Mouse (Mus musculus) heart, postnatal 36 days (tissue): ENCODE data around the gene Rhbdf2. TPM values are rescaled to one million over a fixed set of nuclear protein-coding genes. Genes with fewer than 3 reads are reported as not detected.

Experiments used
- DNase-seq, 2 experiments: peaks; one replicate each; pipeline ENCODE4 v3.0.0; 2021 to 2022
- intact Hi-C: fragments of 180-260 bp; cut with DNase I; formaldehyde crosslinking; loops from one replicate; pipeline ENCODE4 v1.15.1; 2025
- total RNA-seq, 2 experiments: library from RNA; stranded (reverse); gene quantifications; 2 replicates each; pipeline ENCODE4 v1.2.3; 2021

Gene Rhbdf2
- total RNA-seq, 2 experiments from 2014 or later, result 10.3 to 15.3 TPM

DNA sequence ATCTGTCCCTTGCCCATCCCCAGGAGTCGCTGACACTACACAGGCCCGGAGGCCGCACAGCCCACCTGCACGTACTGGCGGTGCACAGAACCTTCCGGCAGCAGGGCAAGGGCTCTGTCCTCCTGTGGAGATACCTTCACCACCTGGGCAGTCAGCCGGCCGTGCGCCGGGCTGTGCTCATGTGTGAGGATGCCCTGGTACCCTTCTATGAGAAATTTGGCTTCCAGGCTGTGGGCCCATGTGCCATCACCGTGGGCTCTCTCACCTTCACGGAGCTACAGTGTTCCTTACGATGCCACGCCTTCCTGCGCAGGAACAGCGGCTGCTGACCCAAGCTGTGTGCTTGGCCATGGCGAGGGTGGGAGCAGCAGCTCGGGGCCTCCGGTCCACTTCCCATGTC lies 30.1 kb downstream of the Rhbdf2 start:
- intact Hi-C loops, result no loop called here
- no peak for DNase-seq

DNA sequence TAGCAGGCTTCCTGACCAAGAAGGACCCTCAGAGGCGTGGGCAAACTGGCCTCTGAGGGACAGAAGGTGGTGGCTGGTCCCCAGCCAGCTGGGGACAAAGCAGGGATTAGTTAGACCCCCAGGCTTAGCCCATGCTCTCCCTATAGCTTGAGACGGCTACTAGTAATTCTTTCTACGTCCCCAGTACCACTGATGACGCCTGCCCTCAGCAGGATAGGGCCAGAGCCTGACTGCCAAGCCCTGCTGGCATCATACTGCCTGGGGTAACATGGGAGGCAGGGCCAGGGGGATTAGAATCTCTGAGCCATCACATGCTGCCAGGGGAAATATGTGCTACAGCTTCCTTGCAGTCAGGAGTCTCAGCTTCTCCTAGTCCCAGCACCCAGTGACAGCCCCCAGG lies 33.5 kb downstream of the Rhbdf2 start:
- intact Hi-C loops, result loop anchor here (2.0 to 5.0 kb wide), 2 partner anchors 19 to 91 kb away; no protein-coding TSS in a partner anchor
- DNase-seq, result no peak

DNA sequence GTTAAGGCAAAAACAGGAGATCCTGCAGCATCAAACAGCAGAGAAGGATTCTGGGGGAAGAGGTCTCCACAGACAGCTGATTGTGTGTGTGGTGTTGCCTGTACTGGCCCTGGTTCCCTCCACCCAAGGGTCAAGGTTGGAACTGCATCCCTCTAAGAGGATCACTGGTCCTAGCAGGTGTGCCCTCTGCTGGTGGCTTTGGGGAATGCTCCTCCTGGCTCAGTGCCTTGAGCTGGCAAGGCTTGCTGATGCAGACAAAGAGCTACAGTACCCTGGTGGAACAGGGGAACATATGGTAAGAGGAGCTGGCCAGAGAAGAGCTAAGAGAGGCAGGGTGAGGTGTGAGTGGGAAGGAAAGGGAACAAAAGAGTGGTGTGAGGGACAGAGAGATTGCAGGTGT lies 34.4 kb downstream of the Rhbdf2 start:
- intact Hi-C loops, result loop anchor here (2.0 to 5.0 kb wide), 2 partner anchors 20 to 90 kb away; no protein-coding TSS in a partner anchor
- DNase-seq, result peak; percentile 96 to 99

DNA sequence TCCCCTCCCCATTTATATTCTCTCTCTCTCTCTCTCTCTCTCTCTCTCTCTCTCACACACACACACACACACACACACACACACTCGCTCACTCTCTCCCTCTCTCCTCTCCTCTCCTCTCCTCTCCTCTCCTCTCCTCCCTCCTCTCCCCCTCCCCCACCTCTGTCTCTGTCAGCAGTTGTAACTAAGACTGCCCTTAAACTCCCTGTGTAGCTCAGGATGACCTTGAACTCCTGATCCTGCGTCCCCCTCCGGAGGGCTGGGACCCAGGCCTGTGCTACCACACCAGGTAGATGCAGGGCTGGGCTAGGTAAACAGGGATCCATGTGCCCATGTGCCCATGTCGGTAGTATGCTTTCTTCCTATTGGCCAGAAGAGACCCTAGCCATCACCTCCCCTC lies 35.2 kb downstream of the Rhbdf2 start:
- DNase-seq, result no peak

DNA sequence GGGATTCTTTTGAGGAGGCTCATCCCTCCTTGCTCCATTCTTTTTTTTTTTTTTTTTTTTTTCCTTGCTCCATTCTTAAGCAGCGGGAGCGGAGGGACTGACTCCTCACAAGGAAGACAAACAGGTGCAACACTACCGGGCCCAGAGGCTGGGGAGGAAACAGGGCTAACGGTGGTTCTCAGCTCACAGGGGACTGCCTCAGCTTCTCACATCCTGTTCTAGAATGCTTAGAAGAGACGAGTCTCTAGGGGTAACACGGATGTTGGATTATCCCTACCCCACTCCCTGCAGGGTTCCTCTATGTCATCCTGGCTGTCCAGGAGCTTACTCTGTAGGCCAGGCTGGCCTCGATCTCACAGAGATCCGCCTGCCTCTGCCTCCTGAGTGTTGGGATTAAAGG lies 37.2 kb downstream of the Rhbdf2 start:
- no peak for DNase-seq
- intact Hi-C loops, result no loop called here

More for the DNA sequence above, 35.2 kb downstream of the Rhbdf2 start:
- intact Hi-C loops, result loop anchor here (2.0 to 5.0 kb wide), 2 partner anchors 21 to 89 kb away; no protein-coding TSS in a partner anchor

DNA sequence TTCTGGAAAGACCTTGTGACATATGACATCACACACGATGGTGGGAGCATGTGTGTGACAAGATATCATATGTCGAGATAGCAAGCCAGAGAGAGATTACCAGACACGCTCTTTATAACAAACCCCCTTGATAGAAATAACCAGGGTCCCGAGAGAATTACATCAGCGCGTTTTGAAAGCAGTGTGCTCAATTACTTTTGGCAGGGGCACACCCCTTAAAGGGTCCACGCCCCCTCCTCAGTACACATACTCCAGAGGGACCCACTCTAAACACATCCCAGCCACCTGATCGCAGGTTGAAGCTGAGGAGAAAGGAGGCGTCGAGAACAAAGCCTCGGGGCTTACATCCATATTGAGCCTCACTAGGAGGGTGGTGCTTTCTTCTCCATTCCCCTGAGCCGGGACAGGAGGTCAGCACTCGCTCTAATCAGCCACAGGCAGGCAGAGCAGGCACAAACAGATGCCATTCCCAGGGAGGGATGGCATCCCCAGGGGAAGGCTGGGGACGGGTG lies 37.7 kb downstream of the Rhbdf2 start:
- DNase-seq, result no peak
- intact Hi-C loops, result no loop called here

DNA sequence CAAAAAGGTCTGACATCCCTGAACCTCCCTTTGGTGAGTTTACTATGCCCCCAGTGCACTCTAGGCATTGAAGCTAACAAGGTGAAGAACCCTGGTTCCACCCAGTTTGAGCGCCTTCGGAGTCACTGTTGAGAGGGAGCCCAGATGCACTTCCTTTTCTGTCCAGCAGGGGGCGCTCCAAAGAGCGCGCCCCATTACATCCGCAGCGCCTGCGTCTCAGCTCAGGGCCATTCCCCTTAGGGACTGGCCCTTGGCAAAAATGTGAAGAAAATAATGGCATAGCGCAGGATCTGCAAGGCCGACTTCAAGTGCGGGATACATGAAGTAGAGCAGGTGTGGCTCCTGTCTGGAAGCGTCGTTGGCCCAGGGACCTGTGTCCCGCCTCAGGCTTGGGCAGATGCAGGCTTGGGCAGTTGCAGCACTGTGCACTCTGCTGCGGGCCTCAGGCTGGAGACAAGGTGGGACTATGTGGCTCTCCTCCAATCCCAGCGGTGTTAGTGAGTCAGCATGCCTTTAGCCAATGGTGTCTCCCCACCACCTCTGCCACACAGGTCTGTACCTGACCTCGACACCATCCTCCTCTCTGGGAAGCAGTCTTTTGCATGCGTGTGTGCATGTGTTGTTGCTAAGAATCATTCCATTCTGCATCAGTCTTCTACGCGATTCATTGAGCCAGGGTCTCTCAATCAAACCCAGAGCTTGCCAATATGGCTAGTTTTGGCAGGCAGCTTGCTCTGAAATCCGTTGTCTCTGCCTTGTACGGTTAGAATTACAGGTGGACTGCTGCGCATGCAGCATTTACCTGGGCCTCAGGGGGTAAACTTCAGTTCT lies 39.8 kb downstream of the Rhbdf2 start:
- intact Hi-C loops, result loop anchor here (1.0 kb wide), 1 partner anchor 42 kb away; no protein-coding TSS in a partner anchor
- peak; percentile 82 to 83 for DNase-seq

DNA sequence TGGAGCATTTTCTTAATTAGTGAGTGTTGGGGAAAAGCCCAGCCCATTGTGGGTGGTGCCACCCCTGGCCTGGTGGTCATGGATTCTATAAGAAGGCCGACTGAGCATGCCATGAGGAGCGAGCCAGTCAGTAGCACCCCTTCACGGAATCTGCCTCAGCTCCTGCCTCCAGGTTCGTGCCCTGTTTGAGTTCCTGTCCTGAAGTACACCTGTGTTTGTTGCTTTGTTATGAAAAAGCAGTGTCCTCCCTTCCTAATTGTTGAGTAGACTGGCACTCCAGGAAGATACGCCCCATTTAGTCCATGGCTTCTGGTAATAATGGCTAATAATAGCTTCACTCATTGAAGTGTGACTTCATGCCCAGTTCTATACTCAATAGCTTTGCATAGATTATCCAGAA lies 40.5 kb downstream of the Rhbdf2 start, which contains the start of gene Aanat:
Gene Aanat (plus strand): TSS at position 123 of the 400 bp plus-strand sequence.
- DNase-seq, result no peak
- intact Hi-C loops, result loop anchor here (1.0 kb wide), 1 partner anchor 43 kb away; no protein-coding TSS in a partner anchor

DNA sequence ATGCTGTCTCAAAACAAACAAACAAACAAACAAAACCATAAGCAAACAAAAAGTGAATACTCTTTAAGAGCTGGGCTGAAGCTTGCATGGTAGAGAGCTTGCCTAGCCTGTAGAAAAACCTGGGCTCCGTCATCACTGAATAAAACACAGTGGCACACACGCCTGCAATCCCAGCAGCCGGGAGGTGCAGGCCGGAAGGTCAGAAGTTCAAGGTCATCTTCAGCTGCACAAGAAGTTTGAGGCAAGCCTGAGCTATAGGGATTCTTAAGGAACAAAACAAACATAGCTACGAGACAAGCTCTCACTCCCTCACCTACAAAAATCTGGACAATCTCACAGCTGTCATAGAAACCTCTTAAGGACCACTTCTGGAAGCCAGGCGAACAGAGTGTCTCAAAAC lies 41.1 kb downstream of the Rhbdf2 start:
- intact Hi-C loops, result loop anchor here (1.0 kb wide), 1 partner anchor 44 kb away; no protein-coding TSS in a partner anchor
- DNase-seq, result no peak

DNA sequence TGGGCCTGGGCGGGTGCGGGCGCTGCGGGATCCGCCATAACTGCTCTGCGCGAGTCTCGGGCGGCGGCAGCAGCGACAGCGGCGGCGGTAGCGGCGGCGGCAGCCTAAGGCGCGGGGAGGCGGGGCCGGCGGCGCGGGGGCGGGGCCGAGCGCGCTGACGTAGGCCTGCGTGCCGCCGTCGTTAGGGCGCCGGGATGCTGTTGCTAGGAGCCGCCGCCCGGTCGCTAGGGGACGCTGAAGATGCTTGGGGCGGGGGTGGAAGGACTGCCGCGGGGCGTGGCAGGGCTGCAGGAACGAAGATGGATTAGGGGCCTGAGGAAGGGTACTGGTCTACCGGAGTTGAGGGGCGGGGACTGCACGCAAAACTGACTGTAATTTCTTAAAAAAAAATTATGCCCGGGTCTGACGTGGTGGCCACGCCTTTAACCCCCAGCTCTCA lies 45.4 kb downstream of the Rhbdf2 start, which contains the start of gene Ube2o:
Gene Ube2o (minus strand): TSS at position 72 of the 439 bp plus-strand sequence.
- DNase-seq, result peak; percentile 88 to 90

DNA sequence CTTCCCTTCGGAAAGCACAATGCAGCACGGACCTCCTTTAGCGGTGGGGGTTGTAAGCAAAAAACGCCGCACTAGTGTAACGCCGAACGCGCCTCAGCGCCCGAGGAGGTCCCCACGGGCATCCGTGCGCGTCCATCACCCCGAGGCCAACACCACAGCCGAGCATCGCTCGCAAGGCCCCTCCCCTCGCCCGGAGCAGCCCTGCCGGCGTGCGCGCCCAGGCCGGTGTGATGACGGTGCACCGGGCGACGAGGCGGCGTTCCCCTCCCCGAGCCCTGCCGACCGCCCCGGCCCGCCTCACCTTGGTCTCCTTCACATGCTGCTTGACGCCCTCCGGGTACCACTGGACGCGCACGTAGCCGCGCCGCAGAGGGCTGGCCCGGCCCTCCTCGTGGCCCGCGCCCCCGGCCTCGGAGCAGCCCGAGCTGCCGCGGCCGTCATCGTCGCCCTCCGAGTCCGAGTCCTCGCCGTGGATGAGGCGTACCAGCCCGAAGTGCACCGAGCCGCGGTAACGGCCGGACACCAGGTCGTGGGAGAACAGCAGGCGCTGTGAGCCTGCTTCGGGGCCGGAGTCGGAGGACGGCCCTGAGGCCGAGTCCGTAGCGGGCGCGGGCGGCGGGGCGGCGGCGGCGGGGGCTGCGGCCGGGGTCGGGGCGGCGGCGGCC lies 46.0 kb downstream of the Rhbdf2 start:
- intact Hi-C loops, result no loop called here
- peak in 1 of 2 experiments; percentile 56 for DNase-seq

More for the DNA sequence above, 45.4 kb downstream of the Rhbdf2 start, which contains the start of gene Ube2o:
- intact Hi-C loops, result no loop called here

DNA sequence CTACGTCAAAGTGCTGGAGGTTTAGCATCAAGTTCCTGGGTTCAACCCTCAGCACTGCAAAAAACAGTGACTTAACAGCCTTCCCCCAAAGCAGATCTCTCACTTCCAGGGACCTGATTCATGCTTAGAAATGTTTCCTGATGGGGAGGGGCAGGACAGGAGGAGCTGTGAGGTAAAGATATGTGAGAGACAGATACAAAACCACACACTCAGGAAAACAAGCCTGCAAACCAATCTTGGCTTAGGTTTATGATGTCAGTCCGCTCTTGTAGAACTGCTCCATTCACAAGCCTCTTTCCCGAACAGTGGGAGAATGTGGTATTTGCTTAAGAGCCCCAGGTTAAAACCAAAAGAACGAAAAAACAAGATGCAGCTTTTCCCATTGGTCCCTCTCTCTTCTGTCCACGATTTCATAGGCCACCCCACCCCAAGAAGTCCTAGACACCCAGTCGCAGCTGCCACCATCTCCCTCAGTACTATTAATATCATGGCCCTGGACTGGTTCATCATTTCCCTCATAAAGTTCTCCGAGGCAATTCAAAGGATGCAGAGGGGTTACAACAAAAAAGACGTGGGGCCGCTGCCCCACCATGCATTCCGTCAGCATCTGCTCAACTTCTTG lies 46.7 kb downstream of the Rhbdf2 start:
- no peak for DNase-seq
- intact Hi-C loops, result no loop called here

DNA sequence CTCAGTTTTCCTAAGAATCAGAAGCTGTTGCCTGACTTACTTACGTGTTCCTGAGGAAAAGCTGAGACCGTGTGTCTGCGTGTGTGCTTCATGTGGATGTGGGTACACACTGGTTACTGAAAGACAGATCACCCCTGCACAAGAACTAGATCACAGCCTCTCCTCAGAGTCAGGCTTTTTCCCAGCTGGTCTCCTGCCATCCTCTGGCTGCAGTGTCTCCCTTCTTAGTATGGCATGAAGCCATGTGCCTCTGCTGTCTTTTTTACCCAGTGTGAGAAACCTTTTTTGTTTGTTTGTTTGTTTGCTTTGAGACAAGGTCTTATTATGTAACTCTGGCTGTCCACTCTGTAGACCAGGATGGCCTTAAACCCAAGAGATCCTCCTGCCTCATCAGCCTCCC lies 47.5 kb downstream of the Rhbdf2 start:
- intact Hi-C loops, result no loop called here
- no peak for DNase-seq

DNA sequence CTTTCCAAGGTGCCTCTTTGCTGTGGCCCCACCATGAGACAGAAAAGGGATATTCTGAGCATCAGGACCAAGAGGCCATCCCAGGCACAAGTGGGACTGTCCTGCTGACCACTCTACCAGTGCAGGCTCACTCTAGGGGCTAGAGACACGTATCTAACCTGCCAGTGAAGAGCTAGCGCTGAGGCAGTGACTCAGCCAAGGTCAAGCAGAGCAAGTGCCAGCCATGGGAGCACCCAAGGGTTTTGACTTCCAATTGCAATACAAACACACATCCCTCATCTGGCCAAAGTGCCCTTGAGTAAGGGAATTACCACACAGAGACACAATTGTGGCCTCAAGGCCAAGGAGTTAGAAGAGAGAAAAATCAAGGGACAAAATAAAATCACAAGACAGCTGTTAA lies 51.4 kb downstream of the Rhbdf2 start:
- intact Hi-C loops, result no loop called here
- DNase-seq, result no peak

DNA sequence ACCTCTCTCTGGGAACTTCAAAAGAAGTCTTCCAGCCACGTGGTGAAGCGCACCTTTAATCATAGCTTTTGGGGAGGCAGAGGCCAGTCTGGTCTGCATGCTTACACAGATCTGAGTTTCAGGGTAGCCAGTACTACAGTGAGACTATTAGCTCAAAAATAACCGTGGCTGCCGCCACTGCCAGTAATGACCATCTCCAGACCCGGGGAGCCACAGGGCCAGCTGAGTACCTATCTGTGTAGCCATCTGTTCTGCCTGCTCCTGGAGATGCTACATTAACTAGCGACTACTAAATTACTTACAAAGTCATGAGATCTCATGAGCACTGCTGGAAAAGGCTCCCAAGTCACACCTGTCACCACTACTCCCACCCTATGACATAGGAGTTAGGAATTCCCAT lies 51.8 kb downstream of the Rhbdf2 start:
- DNase-seq, result no peak
- intact Hi-C loops, result no loop called here

DNA sequence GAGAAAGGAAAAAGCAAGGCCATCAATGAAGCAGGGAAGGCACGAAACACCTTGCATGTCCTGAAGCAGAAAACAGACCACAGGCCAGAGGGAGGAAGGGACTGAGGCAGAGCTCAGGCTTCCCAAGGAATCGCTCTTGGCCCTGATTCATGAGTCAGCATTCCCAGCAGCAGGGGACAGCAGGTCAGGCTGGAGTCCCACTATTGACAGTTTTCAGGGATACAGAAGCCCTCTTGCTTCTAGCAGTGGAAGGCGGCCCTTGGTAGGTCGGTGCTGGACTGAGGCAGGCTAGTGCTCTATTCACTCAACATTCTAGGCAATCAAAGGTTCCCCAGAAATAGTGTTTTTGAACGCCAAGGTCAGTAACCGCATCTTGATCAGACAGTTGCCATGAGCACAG lies 52.3 kb downstream of the Rhbdf2 start:
- intact Hi-C loops, result no loop called here
- no peak for DNase-seq

DNA sequence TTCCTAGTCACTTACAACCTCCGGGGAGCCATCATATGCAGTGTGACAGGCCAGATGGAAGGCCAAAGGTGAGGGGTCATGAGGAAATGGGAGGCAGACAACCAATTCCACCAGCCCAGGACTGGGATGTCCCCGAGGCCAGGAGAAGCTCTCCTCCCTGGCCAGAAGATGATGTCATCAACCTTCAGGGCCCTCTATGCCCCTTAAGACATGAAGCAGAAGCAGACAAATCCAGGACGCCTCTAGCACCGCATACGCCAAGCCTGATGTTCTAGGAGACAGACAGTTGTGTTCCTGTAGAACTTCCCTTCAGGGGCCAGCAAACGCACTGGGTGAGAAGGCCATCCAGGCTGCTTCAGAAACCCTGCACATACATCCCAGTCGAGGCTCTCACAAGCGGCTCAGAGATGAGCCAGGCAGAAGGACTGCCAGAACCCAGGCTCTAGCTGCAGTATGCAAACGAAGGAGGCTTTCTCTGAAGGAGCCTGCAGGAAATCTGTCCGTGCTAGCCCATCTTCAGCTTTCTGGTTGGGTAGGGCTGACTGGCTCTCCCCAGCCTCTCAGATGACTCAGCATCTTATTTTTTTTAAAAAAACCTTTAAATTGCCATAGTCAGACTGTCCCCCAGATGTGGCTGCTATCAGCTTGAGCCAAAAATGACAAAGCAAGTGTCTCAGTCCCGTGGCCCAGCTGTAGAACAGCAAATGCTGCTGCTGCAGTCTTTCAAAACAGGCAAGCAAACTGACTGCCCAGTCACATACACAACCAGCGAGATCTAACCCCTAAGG lies 53.9 kb downstream of the Rhbdf2 start:
- intact Hi-C loops, result no loop called here
- no peak for DNase-seq

DNA sequence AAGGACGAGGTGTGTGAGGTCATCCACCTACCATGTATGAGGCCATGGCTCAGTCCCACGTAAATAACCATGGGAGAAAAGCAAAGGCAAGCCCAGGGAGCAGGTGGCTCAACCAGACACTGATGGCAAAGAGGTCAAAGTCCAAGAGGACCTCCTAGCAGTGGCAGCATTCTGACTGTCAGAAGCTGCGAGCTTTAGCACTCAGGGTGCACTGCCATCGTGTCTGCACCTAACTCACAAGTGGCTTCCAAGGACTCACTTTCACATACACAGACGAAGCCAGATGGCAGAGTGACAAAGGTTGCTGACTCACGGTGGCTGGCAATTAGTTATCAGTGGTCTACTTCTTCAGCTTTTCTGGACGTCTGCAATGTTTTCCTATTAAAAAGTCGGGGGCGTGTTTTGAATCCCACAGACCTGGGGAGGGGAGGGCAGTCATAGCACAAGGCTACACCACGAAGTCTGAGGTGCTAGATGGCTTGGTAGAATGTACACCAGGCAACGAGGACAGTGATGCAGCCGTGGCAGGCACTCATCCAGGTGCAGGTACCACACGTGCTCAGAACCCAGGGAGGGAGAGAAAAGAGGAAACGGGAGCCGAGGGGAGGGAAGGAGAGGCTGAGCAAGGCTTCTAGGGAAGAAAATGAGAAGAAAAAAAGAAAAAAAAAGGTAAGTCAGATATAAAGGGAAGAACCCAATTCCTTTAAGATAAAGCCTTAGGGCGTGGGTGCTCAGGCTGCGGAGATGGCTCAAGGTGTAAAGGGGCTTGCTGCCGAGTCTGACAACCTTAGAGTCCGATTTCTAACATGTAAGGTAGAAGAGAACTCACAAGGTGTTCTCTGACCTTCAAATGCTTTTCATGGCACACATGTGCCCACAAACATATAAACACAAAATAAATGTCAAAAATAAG lies 54.8 kb downstream of the Rhbdf2 start:
- peak; percentile 57 to 64 for DNase-seq
- intact Hi-C loops, result no loop called here

DNA sequence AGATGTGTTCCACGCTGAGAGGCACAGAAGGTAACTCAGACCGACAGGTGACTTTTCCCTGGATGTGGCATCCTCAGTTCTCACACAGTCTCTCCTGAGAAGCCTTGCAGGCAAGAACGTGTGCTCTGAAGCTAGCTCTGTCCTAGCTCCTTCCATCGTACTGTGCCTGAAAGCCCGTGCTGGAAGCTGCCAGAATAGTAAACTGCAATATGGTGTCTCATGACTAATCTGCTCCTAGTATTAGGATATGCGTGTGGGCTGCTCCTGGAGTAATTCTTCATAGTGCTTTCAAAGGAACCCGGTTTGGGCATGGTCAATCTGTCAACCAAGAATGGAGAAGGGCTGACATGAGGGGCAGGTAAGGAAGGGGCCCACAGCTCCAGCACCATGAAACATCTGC lies 56.0 kb downstream of the Rhbdf2 start:
- intact Hi-C loops, result no loop called here
- DNase-seq, result no peak
